Mouse (Mus musculus): ENCODE results near the gene Pear1. TPM values are rescaled to one million over a fixed set of nuclear protein-coding genes. Genes with fewer than 3 reads are reported as not detected.

The Pear1 gene
- polyA plus RNA-seq, 1 experiment from 2014 or later = 4.4 TPM

DNA sequence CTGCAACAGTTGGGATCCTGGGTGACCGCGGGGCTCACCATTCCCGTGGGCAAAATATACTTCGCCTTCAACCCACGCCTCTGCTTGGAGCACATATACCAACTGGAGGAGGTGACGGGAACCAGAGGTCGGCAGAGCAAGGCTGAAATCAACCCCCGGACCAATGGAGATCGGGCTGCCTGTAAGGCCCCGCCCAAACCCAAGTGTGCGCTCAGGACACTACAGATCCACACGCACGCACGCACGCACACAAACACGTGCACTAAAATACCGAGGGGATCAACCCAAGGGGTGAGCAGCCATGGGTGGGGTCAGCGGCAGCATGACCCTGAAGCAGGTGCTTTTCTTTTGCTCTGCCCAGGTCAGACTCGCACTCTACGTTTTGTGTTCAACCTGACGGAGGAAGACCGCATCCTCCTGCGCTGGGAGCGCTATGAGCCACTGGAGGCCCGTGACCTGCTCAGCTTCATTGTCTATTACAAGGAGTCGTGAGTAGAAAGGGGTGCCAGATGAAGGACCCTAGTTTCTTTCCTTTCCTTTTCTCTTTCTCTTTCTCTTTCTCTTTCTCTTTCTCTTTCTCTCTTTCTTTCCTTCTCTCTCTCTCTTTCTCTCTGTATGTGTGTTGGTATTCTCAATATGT lies 19.9 kb downstream of the Pear1 start:
- peaks cover 49% of the 10 kb centered on the region for H3K27me3 ChIP-seq (ENCODE audit: control insufficient read depth, insufficient read depth, low read length)

DNA sequence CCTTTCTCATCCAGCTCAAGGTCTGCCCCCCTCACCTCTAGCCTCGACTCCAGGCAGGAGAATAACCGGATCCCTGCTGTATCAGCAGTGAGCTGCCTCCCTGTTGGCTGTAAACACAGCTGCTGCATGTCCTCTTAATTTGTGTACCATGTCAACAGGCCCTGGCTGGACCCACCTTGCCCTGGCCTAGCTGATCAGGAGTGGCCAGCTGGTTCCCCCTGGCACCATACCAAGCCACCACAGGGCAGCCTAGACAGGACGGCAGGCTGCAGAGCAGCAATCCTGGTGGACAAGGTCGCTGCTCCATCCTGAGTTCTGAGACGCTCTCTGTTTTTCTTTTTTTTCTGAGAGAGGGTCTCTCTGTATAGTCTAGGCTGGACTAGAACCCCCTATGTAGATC lies 22.4 kb downstream of the Pear1 start:
- 64% methylated on average over 5 of the region's 5 CpGs for WGBS
- no peak for ATAC-seq (replicated peaks; ENCODE audit: insufficient number of reproducible peaks, low FRiP score, low TSS enrichment, low read depth)
- H3K9ac ChIP-seq (replicated peaks; ENCODE audit: low read length) = no peak overlapping the region

More for the DNA sequence above, 19.9 kb downstream of the Pear1 start:
- 3% methylated on average over 26 of the region's 26 CpGs for WGBS
- Histone ChIP-seq H3K4me1 (ENCODE audit: control insufficient read depth, insufficient read depth, low read length) (no peaks in the 10 kb centered on the region; the same call in 1 of the 2 replicates), H3K4me3 (ENCODE audit: low read depth, low read length) (no peak overlapping the region), H3K27ac (replicated peaks; ENCODE audit: low read depth, low read length) (no peak overlapping the region), H3K36me3 (replicated peaks; ENCODE audit: control insufficient read depth, insufficient read depth, low read depth, low read length) (no peaks in the 10 kb centered on the region), H3K9me3 (replicated peaks; ENCODE audit: control insufficient read depth, low read length) (no peaks in the 10 kb centered on the region), H3K4me2 (ENCODE audit: low read depth, low read length) (peak overlapping the region; percentile 34), H3K9ac (replicated peaks; ENCODE audit: low read length) (no peak overlapping the region)
- DNase-seq (ENCODE audit: low spot score) (no peak), ATAC-seq (replicated peaks; ENCODE audit: insufficient number of reproducible peaks, low FRiP score, low TSS enrichment, low read depth) (no peak)

DNA sequence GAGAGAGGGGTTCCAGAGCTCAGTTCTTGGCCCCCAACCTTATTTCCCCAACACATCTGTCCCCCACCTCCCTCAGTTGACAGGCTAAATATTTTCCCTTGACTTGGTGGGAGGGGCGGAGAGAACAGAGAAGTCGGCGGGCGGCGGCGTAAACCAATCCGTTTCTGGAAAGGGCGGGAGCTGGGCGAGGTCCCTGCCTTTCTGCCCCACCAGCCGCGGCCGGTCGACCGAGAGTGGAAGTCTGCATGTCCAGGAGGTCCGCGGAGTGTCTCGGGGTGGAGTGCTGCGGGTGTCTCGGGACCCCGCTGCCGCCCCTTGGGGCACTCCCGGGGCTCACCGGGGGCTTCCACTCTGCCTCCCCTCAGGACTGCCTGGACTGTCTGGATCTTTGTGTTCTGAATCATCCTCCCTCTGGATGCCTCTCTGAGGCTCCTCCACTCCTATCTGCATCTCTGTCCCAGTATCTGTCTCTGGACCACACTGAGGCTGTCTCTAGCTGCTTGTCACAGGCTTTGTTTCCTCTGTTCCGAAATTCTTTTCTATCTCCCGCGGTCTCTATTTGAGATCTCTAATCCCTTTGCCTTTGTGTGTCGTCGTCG lies 27.3 kb downstream of the Pear1 start, which contains the start of gene Insrr:
Gene Insrr, plus strand, starts transcription at position 216 of the 599 bp plus-strand sequence.
- DNase-seq (ENCODE audit: low spot score) (peak; percentile 58), ATAC-seq (replicated peaks; ENCODE audit: insufficient number of reproducible peaks, low FRiP score, low TSS enrichment, low read depth) (0 out of 2 replicates have a peak, but pooled peaks have one; percentile 29)
- Histone ChIP-seq H3K9ac (replicated peaks; ENCODE audit: low read length) (peak within 1 kb of the TSS; percentile 43), H3K36me3 (replicated peaks; ENCODE audit: control insufficient read depth, insufficient read depth, low read depth, low read length) (no peaks in the 10 kb centered on the region), H3K4me1 (ENCODE audit: control insufficient read depth, insufficient read depth, low read length) (peaks cover 15% of the 10 kb centered on the region), H3K9me3 (replicated peaks; ENCODE audit: control insufficient read depth, low read length) (no peaks in the 10 kb centered on the region), H3K27ac (replicated peaks; ENCODE audit: low read depth, low read length) (no peak within 1 kb of the TSS), H3K27me3 (ENCODE audit: control insufficient read depth, insufficient read depth, low read length) (peaks cover 64% of the 10 kb centered on the region), H3K4me3 (ENCODE audit: low read depth, low read length) (peak within 1 kb of the TSS; percentile 30), H3K4me2 (ENCODE audit: low read depth, low read length) (peak within 1 kb of the TSS; percentile 62)
- WGBS = 1% methylated on average over 29 of the region's 29 CpGs

More for the DNA sequence above, 22.4 kb downstream of the Pear1 start:
- Histone ChIP-seq H3K27me3 (ENCODE audit: control insufficient read depth, insufficient read depth, low read length) (peaks cover 51% of the 10 kb centered on the region), H3K9me3 (replicated peaks; ENCODE audit: control insufficient read depth, low read length) (no peaks in the 10 kb centered on the region), H3K27ac (replicated peaks; ENCODE audit: low read depth, low read length) (no peak overlapping the region), H3K36me3 (replicated peaks; ENCODE audit: control insufficient read depth, insufficient read depth, low read depth, low read length) (no peaks in the 10 kb centered on the region), H3K4me1 (ENCODE audit: control insufficient read depth, insufficient read depth, low read length) (peaks cover 6% of the 10 kb centered on the region; the same call in 1 of the 2 replicates), H3K4me3 (ENCODE audit: low read depth, low read length) (no peak overlapping the region), H3K4me2 (ENCODE audit: low read depth, low read length) (no peak overlapping the region)
- DNase-seq (ENCODE audit: low spot score) = no peak

DNA sequence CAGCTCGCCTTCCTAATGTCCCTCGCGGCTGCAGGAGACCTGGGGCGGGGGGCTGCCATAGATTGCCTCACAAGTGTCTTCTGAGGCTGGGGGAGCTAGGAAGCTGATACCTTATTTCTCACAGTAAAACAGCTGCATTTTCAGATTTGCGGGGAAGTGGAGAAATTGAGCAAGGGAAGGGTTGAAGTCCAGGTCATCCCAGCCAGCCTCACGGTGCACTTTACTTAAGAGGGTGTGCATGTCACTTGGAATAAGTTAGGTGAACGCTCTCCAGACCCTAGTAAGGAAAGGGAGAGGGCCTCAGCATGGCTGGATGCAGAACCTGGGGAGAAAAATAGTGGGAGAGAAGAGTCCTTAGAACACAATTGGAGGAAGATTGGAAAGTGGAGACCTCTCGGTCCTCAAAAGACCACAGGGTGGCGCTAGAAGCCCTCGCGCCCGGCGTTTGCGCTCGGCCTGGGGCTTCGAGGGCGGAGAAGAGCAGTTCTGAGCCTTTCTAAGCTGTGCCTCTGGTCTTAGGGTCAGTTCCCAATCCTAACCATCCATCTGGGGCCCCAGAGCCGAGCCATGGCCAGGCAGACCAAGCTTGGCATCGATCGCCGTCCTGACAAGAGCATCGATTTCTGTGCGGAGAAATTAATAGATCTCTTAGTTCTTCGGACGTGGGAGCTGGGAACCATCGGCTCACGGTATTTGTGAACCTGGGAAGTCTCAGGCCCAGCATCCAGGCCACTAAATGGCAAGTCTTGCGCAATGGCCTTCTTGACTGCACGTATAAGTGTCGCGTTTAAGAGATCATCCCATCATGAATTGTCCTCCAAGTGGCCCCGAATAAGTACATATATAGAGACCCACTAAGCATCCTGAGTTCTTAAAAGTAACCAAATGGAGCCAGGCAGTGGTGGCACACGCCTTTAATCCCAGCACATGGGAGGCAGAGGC lies 28.5 kb downstream of the Pear1 start:
- Histone ChIP-seq H3K4me2 (ENCODE audit: low read depth, low read length) (peak overlapping the region; percentile 51), H3K4me3 (ENCODE audit: low read depth, low read length) (peak overlapping the region; percentile 27), H3K4me1 (ENCODE audit: control insufficient read depth, insufficient read depth, low read length) (peaks cover 15% of the 10 kb centered on the region), H3K9ac (replicated peaks; ENCODE audit: low read length) (peak overlapping the region; percentile 37; the same call in 1 of the 2 replicates), H3K36me3 (replicated peaks; ENCODE audit: control insufficient read depth, insufficient read depth, low read depth, low read length) (no peaks in the 10 kb centered on the region), H3K27me3 (ENCODE audit: control insufficient read depth, insufficient read depth, low read length) (peaks cover 68% of the 10 kb centered on the region), H3K27ac (replicated peaks; ENCODE audit: low read depth, low read length) (no peak overlapping the region), H3K9me3 (replicated peaks; ENCODE audit: control insufficient read depth, low read length) (no peaks in the 10 kb centered on the region)
- peak; percentile 83 for DNase-seq (ENCODE audit: low spot score)
- ATAC-seq (replicated peaks; ENCODE audit: insufficient number of reproducible peaks, low FRiP score, low TSS enrichment, low read depth) = no peak
- WGBS = 15% methylated on average over 33 of the region's 33 CpGs

DNA sequence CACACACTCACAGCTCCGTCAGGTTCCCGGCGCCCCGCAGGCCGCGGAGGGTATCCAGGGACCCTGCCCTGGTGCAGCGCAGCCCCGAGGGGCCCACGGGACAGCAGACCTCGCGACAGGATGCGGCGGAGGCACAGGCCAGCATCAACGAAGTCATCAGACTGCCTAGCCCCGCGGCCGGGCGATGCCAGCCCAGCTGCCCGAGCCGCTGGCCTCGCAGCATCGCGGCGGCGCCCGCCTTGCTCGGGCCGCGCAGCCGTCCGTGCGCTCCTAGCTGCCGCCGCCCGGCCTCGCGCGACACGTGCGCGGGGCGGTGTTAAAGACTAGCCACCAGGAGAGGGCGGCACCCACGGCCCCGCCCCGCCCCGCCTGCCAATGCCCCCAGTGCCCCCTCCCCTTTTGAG lies 29.2 kb downstream of the Pear1 start, which contains the start of gene Ntrk1:
Gene Ntrk1, minus strand, starts transcription at position 241 of the 404 bp plus-strand sequence.
- H3K27ac ChIP-seq (replicated peaks; ENCODE audit: low read depth, low read length) = no peak within 1 kb of the TSS
- H3K4me3 ChIP-seq (ENCODE audit: low read depth, low read length) = peak within 1 kb of the TSS; percentile 27
- H3K27me3 ChIP-seq (ENCODE audit: control insufficient read depth, insufficient read depth, low read length) = peaks cover 68% of the 10 kb centered on the region
- H3K9ac ChIP-seq (replicated peaks; ENCODE audit: low read length) = peak within 1 kb of the TSS; percentile 37; the same call in 1 of the 2 replicates
- WGBS = 0% methylated on average over 38 of the region's 47 CpGs
- H3K4me1 ChIP-seq (ENCODE audit: control insufficient read depth, insufficient read depth, low read length) = peaks cover 16% of the 10 kb centered on the region
- no peaks in the 10 kb centered on the region for H3K36me3 ChIP-seq (replicated peaks; ENCODE audit: control insufficient read depth, insufficient read depth, low read depth, low read length)
- H3K9me3 ChIP-seq (replicated peaks; ENCODE audit: control insufficient read depth, low read length) = no peaks in the 10 kb centered on the region
- DNase-seq (ENCODE audit: low spot score) (no peak), ATAC-seq (replicated peaks; ENCODE audit: insufficient number of reproducible peaks, low FRiP score, low TSS enrichment, low read depth) (no peak)
- peak within 1 kb of the TSS; percentile 51 for H3K4me2 ChIP-seq (ENCODE audit: low read depth, low read length)

DNA sequence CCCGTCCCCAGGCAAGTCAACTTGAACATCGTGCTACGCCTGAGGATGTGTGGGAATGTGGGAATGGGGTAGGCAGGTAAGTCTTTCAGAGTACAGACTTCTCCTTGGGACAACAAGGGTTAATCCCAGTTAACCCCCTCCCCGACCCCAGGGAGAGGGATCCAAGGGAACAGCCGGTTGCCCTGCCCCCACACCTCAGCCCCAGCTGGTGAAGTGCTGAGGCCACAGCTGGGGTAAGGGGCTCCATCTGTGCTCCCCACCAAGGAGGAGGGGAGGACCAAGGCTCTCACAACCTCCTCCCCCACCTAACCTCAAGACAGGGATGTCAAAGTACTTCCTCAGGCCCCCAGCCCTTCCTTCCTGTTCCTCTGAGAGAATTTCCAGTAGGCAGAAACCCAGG lies 34.3 kb downstream of the Pear1 start:
- DNase-seq (ENCODE audit: low spot score) (no peak), ATAC-seq (replicated peaks; ENCODE audit: insufficient number of reproducible peaks, low FRiP score, low TSS enrichment, low read depth) (0 out of 2 replicates have a peak, but pooled peaks have one; percentile 4)
- WGBS = 13% methylated on average over 5 of the region's 5 CpGs
- Histone ChIP-seq H3K9ac (replicated peaks; ENCODE audit: low read length) (no peak overlapping the region), H3K27me3 (ENCODE audit: control insufficient read depth, insufficient read depth, low read length) (peaks cover 33% of the 10 kb centered on the region), H3K4me2 (ENCODE audit: low read depth, low read length) (no peak overlapping the region), H3K9me3 (replicated peaks; ENCODE audit: control insufficient read depth, low read length) (no peaks in the 10 kb centered on the region), H3K36me3 (replicated peaks; ENCODE audit: control insufficient read depth, insufficient read depth, low read depth, low read length) (no peaks in the 10 kb centered on the region), H3K27ac (replicated peaks; ENCODE audit: low read depth, low read length) (no peak overlapping the region), H3K4me1 (ENCODE audit: control insufficient read depth, insufficient read depth, low read length) (peaks cover 4% of the 10 kb centered on the region), H3K4me3 (ENCODE audit: low read depth, low read length) (no peak overlapping the region)

DNA sequence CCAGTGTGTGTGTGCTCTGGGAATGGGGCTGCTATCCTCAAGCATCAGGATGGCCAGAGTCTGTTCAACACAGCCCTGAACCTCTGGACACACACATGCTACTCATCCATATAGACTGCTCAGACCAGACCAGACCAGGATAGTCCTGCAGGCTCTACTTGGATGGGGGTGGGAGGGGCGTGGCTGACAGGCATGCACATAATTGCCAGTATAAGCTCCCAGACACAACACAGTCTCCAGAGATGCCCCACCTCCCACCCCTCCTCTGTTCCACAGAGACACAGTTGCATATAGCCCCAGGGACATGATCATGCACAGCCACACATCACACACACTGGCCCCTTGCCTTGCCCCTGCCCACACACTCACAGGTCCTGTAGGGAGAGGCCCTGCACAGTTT lies 34.9 kb downstream of the Pear1 start:
- WGBS = 27% methylated on average over 1 of the region's 1 CpGs
- Histone ChIP-seq H3K4me1 (ENCODE audit: control insufficient read depth, insufficient read depth, low read length) (peaks cover 4% of the 10 kb centered on the region), H3K27ac (replicated peaks; ENCODE audit: low read depth, low read length) (no peak overlapping the region), H3K9me3 (replicated peaks; ENCODE audit: control insufficient read depth, low read length) (no peaks in the 10 kb centered on the region), H3K4me3 (ENCODE audit: low read depth, low read length) (no peak overlapping the region), H3K36me3 (replicated peaks; ENCODE audit: control insufficient read depth, insufficient read depth, low read depth, low read length) (no peaks in the 10 kb centered on the region), H3K27me3 (ENCODE audit: control insufficient read depth, insufficient read depth, low read length) (peaks cover 28% of the 10 kb centered on the region), H3K9ac (replicated peaks; ENCODE audit: low read length) (no peak overlapping the region), H3K4me2 (ENCODE audit: low read depth, low read length) (no peak overlapping the region)
- DNase-seq (ENCODE audit: low spot score) (no peak), ATAC-seq (replicated peaks; ENCODE audit: insufficient number of reproducible peaks, low FRiP score, low TSS enrichment, low read depth) (peak; percentile 48)

All from embryonic facial prominence, embryonic 11.5 days (tissue).